Mouse (Mus musculus): Measurements from ENCODE around the gene Sesn1. TPM values are rescaled to one million over a fixed set of nuclear protein-coding genes. Genes with fewer than 3 reads are reported as not detected.
"Not testable (repeated sequence)": the region's sequence is repeated elsewhere in the genome, so short reads cannot be mapped to it uniquely, and the experiment has no call there.

Gene Sesn1
- total and polyA plus RNA-seq, 3 experiments = 9.1 to 49.3 (median 30.3) TPM

DNA sequence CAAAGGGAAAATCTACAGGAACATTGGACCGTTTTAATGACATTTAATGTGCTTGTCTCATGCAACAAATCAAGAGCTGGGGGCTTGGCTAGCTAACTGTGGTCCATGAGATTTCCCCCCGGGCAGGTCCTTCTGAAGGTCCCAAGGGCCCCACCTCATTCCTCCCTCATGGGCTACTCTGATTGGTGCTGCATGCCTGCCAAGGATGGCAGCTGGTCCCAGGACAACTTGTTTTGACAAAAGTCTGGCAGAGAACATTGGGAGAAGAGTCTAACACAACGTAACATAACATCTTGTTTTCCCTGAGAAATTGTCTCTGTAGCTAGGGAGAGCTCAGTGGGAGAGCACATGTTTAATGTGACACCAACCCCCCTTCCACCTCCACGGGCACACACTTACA is 126.4 kb downstream of the Sesn1 start:
- DNase-seq (ENCODE audit: low spot score) (no peak), ATAC-seq (ENCODE audit: extremely low read depth, insufficient number of reproducible peaks, low FRiP score, poor library complexity, severe bottlenecking) (no peak)
- H3K36me3 ChIP-seq (replicated peaks) = no peaks in the 10 kb centered on the region
- H3K9me3 ChIP-seq (replicated peaks) = peaks cover 7% of the 10 kb centered on the region
- peaks cover 55% of the 10 kb centered on the region for H3K4me1 ChIP-seq (ENCODE audit: insufficient read depth, low read depth, low read length)
- H3K27me3 ChIP-seq (ENCODE audit: insufficient read depth, low read length) = peaks cover 15% of the 10 kb centered on the region; the same call in 1 of the 2 replicates
- H3K4me3 ChIP-seq (ENCODE audit: low read depth, low read length) = no peak overlapping the region
- TF ChIP-seq POLR2AphosphoS5 (IDR thresholded peaks at IDR 0.05; ENCODE audit: insufficient replicate concordance, low read depth, low read length) = no peak
- TF ChIP-seq TAL1 (conservative IDR thresholded peaks at IDR 0.05; ENCODE audit: low read depth, low read length) = no peak
- TF ChIP-seq GATA1 (IDR thresholded peaks at IDR 0.05; ENCODE audit: borderline replicate concordance, low read length) = no peak
- no peak for TF ChIP-seq CTCF (IDR thresholded peaks at IDR 0.05; ENCODE audit: low read depth, low read length)
- no peak for TF ChIP-seq GATA2 (IDR thresholded peaks at IDR 0.05; ENCODE audit: borderline replicate concordance, low read depth, low read length)

DNA sequence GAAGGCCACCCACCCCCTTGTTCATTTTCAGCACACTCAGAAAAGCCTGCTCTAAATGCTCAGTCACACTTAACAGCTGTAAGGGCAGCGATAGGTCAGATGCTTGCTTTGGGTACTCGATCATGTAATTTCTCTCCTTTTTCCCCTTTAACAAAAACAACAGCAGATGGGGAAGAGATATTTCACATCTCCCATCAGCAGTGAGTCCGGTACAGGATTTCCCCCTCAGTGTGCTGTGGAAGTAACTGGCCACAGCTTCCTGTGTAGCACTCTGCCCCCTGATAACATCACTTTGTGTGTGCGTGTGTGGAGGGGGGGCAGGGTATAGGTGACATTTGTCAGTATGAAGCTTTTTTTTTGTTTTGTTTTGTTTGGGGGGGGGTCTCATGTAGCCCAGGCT is 127.4 kb downstream of the Sesn1 start:
- TF ChIP-seq GATA2 (IDR thresholded peaks at IDR 0.05; ENCODE audit: borderline replicate concordance, low read depth, low read length) (no peak), CTCF (IDR thresholded peaks at IDR 0.05; ENCODE audit: low read depth, low read length) (no peak), GATA1 (IDR thresholded peaks at IDR 0.05; ENCODE audit: borderline replicate concordance, low read length) (no peak), POLR2AphosphoS5 (IDR thresholded peaks at IDR 0.05; ENCODE audit: insufficient replicate concordance, low read depth, low read length) (no peak), TAL1 (conservative IDR thresholded peaks at IDR 0.05; ENCODE audit: low read depth, low read length) (no peak)
- peaks cover 48% of the 10 kb centered on the region for H3K4me1 ChIP-seq (ENCODE audit: insufficient read depth, low read depth, low read length)
- H3K27me3 ChIP-seq (ENCODE audit: insufficient read depth, low read length) = peaks cover 12% of the 10 kb centered on the region; the same call in 1 of the 2 replicates
- peaks cover 7% of the 10 kb centered on the region for H3K9me3 ChIP-seq (replicated peaks)
- ATAC-seq (ENCODE audit: extremely low read depth, insufficient number of reproducible peaks, low FRiP score, poor library complexity, severe bottlenecking) (peak; percentile 79), DNase-seq (ENCODE audit: low spot score) (peak; percentile 21)
- H3K36me3 ChIP-seq (replicated peaks) = no peaks in the 10 kb centered on the region
- no peak overlapping the region for H3K4me3 ChIP-seq (ENCODE audit: low read depth, low read length)

DNA sequence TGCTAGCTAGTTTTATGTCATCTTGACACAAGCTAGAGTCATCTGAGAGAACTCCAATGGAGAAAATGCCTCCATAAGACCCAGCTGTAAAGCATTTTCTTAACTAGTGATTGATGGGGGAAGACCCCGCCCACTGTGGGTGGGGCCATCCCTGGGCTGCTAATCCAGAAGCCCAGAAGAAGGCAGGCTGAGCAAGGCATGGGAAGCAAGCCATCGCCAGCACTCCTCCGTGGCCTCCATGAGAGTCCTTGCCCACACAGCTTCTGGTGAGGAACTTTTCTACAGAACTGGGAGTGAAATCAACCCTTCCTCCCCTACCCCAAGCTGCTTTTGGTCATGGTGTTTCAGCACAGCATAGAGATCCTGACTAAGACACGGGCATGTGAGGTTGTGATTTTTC is 129.4 kb downstream of the Sesn1 start:
- peaks cover 8% of the 10 kb centered on the region; the same call in 1 of the 2 replicates for H3K27me3 ChIP-seq (ENCODE audit: insufficient read depth, low read length)
- peaks cover 40% of the 10 kb centered on the region for H3K4me1 ChIP-seq (ENCODE audit: insufficient read depth, low read depth, low read length)
- no peaks in the 10 kb centered on the region for H3K36me3 ChIP-seq (replicated peaks)
- ATAC-seq (ENCODE audit: extremely low read depth, insufficient number of reproducible peaks, low FRiP score, poor library complexity, severe bottlenecking) = no peak
- H3K9me3 ChIP-seq (replicated peaks) = peaks cover 7% of the 10 kb centered on the region
- no peak overlapping the region for H3K4me3 ChIP-seq (ENCODE audit: low read depth, low read length)
- TF ChIP-seq GATA1 (IDR thresholded peaks at IDR 0.05; ENCODE audit: borderline replicate concordance, low read length) (no peak), POLR2AphosphoS5 (IDR thresholded peaks at IDR 0.05; ENCODE audit: insufficient replicate concordance, low read depth, low read length) (no peak), GATA2 (IDR thresholded peaks at IDR 0.05; ENCODE audit: borderline replicate concordance, low read depth, low read length) (no peak), CTCF (IDR thresholded peaks at IDR 0.05; ENCODE audit: low read depth, low read length) (no peak), TAL1 (conservative IDR thresholded peaks at IDR 0.05; ENCODE audit: low read depth, low read length) (no peak)
- no peak for DNase-seq (ENCODE audit: low spot score)

DNA sequence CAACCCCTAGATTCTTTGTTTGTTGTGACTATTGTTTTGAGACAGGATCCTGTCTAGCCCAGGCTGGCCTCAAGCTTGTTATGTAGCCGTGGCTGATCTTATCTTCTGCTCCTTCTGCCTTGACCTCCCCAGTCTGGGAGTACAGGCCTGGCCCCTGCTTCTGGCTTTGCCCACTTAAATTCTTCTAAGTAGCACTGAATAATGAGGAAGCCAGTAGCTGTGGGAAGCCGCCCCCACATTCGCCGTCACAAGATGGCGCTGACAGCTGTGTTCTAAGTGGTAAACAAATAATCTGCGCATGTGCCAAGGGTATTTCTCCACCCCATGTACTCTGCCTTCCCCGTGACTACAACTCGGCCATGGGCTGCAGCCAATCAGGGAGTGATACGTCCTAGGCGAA is 142.6 kb downstream of the Sesn1 start:
- DNase-seq (ENCODE audit: low spot score); H3K36me3 ChIP-seq (replicated peaks): not testable (repeated sequence)

DNA sequence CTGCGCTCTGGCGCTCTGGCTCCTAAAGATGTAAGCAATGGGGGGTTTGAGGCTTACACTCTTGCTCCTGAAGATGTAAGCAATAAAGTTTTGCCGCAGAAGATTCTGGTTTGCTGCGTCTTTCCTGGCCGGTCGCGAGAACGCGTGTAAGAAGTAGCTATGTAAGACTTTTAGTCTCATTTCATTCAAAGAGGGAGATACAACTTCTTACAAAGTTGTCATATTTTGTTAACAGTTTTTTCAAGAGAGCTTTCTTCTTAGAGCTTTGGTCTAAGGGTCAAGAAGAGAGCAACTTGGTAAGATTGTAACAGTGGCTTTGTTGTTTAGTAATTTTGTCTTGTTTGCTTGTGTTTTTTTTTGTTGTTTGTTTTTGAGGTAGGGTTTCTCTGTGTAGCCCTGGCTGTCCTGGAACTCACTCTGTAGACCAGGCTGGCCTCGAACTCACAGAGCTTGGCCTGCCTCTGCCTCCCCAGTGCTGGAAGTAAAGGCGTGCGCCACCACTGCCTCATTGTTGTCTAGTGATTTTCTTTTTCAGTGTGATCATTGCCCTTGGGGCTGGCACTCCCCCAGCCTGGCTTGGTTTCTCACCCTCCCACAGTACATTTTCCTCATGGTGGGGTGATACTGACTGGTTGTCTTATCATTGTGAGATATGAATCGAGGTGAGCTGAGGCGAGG is 143.3 kb downstream of the Sesn1 start:
- ATAC-seq (ENCODE audit: extremely low read depth, insufficient number of reproducible peaks, low FRiP score, poor library complexity, severe bottlenecking) (no peak), DNase-seq (ENCODE audit: low spot score) (no peak)
- H3K4me3 ChIP-seq (ENCODE audit: low read depth, low read length) = peak overlapping the region; percentile 51; the same call in 1 of the 2 replicates
- H3K27me3 ChIP-seq (ENCODE audit: insufficient read depth, low read length) = no peaks in the 10 kb centered on the region; the same call in 1 of the 2 replicates
- H3K4me1 ChIP-seq (ENCODE audit: insufficient read depth, low read depth, low read length) = peaks cover 34% of the 10 kb centered on the region
- H3K36me3 ChIP-seq (replicated peaks) = no peaks in the 10 kb centered on the region
- H3K9me3 ChIP-seq (replicated peaks) = peaks cover 7% of the 10 kb centered on the region
- TF ChIP-seq POLR2AphosphoS5 (IDR thresholded peaks at IDR 0.05; ENCODE audit: insufficient replicate concordance, low read depth, low read length) (no peak), GATA2 (IDR thresholded peaks at IDR 0.05; ENCODE audit: borderline replicate concordance, low read depth, low read length) (no peak), GATA1 (IDR thresholded peaks at IDR 0.05; ENCODE audit: borderline replicate concordance, low read length) (no peak), TAL1 (conservative IDR thresholded peaks at IDR 0.05; ENCODE audit: low read depth, low read length) (no peak), CTCF (IDR thresholded peaks at IDR 0.05; ENCODE audit: low read depth, low read length) (no peak)

More for the DNA sequence above, 142.6 kb downstream of the Sesn1 start:
- not testable (repeated sequence) for H3K27me3 ChIP-seq (ENCODE audit: insufficient read depth, low read length); H3K9me3 ChIP-seq (replicated peaks); ATAC-seq (ENCODE audit: extremely low read depth, insufficient number of reproducible peaks, low FRiP score, poor library complexity, severe bottlenecking); H3K4me3 ChIP-seq (ENCODE audit: low read depth, low read length)
- peaks cover 30% of the 10 kb centered on the region for H3K4me1 ChIP-seq (ENCODE audit: insufficient read depth, low read depth, low read length)

DNA sequence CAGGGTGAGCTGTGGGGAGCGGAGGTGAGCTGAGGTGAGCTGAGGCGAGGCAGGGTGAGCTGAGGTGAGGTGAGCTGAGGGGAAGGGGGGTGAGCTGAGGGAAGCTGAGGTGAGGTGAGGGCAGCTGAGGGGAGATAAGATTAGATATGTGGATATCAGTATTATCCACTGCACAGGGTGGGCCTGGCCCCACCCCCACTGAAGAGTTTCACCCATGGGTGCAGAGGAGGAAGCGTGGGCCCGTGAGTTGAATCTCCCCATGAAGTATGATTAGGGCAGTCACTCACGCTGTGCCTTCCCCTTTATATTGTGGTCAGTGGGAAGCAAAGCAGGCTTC is 143.8 kb downstream of the Sesn1 start:
- peak; percentile 49 for ATAC-seq (ENCODE audit: extremely low read depth, insufficient number of reproducible peaks, low FRiP score, poor library complexity, severe bottlenecking)
- Histone ChIP-seq H3K27me3 (ENCODE audit: insufficient read depth, low read length) (no peaks in the 10 kb centered on the region), H3K9me3 (replicated peaks) (peaks cover 7% of the 10 kb centered on the region), H3K4me3 (ENCODE audit: low read depth, low read length) (peak overlapping the region; percentile 51; the same call in 1 of the 2 replicates), H3K4me1 (ENCODE audit: insufficient read depth, low read depth, low read length) (peaks cover 32% of the 10 kb centered on the region), H3K36me3 (replicated peaks) (no peaks in the 10 kb centered on the region)
- DNase-seq (ENCODE audit: low spot score) = peak; percentile 27
- TF ChIP-seq POLR2AphosphoS5 (IDR thresholded peaks at IDR 0.05; ENCODE audit: insufficient replicate concordance, low read depth, low read length) (no peak), CTCF (IDR thresholded peaks at IDR 0.05; ENCODE audit: low read depth, low read length) (no peak), GATA1 (IDR thresholded peaks at IDR 0.05; ENCODE audit: borderline replicate concordance, low read length) (no peak), TAL1 (conservative IDR thresholded peaks at IDR 0.05; ENCODE audit: low read depth, low read length) (no peak; the same call in 1 of the 2 replicates), GATA2 (IDR thresholded peaks at IDR 0.05; ENCODE audit: borderline replicate concordance, low read depth, low read length) (no peak)

All from G1E (cell line).